Mouse (Mus musculus) intestine, embryonic 14.5 days (tissue): ENCODE measurements around the gene Rrp12. TPM values are rescaled to one million over a fixed set of nuclear protein-coding genes. Genes with fewer than 3 reads are reported as not detected.

ENCODE experiments used
- ATAC-seq: fragments of 200-750 bp; cut with Nextera tagmentation; replicated peaks from 2 replicates; pipeline ENCODE4 v1.8.0; 2017; ENCODE audit warnings: low read depth, moderate number of reproducible peaks, moderate TSS enrichment, moderate library complexity; ENCODE audit not compliant: low FRiP score, low TSS enrichment
- DNase-seq: peaks from one replicate; pipeline ENCODE4 v3.0.0-alpha.2; 2018; ENCODE audit warnings: low spot score
- H3K27ac ChIP-seq: fragments of 300-500 bp; sonication (generic); 2 replicates; pipeline ENCODE4 v1.5.1; 2014; ENCODE audit warnings: low read depth, mild to moderate bottlenecking, control low read depth
- H3K27me3 ChIP-seq: fragments of 300-500 bp; sonication (generic); replicated peaks from 2 replicates; pipeline ENCODE4 v1.6.1; 2014; ENCODE audit warnings: low read length, control low read depth; ENCODE audit not compliant: control insufficient read depth, insufficient read depth
- H3K36me3 ChIP-seq: fragments of 300-500 bp; sonication (generic); 2 replicates; pipeline ENCODE4 v1.6.1; 2014; ENCODE audit warnings: low read length, control low read depth; ENCODE audit not compliant: control insufficient read depth, insufficient read depth
- H3K4me1 ChIP-seq: fragments of 300-500 bp; sonication (generic); replicated peaks from 2 replicates; pipeline ENCODE4 v1.6.1; 2014; ENCODE audit warnings: low read length, control low read depth, mixed read lengths; ENCODE audit not compliant: control insufficient read depth, insufficient read depth
- H3K4me2 ChIP-seq: fragments of 300-500 bp; sonication (generic); 2 replicates; pipeline ENCODE4 v1.6.1; 2014; ENCODE audit warnings: low read length
- H3K4me3 ChIP-seq: fragments of 300-500 bp; sonication (generic); 2 replicates; pipeline ENCODE4 v1.5.1; 2014; ENCODE audit warnings: low read depth, low read length, control low read depth, mixed read lengths
- H3K9ac ChIP-seq: fragments of 300-500 bp; sonication (generic); 2 replicates; pipeline ENCODE4 v1.6.1; 2014; ENCODE audit warnings: mild to moderate bottlenecking, low read length
- H3K9me3 ChIP-seq: fragments of 300-500 bp; sonication (generic); 2 replicates; pipeline ENCODE4 v1.6.1; 2016; ENCODE audit warnings: low read length, control low read depth; ENCODE audit not compliant: control insufficient read depth
- WGBS: fragments of 180-500 bp; shearing (Covaris S2); extraction: QIAGEN DNeasy Blood & Tissue Kit; methylation state at CpG from one replicate; pipeline ENCODE4 v1.1.7; 2014; 5-methylcytosine and 5-hydroxymethylcytosine counted together
- polyA plus RNA-seq: library from polyadenylated mRNA; unstranded; fragments of >200 nt; fragmentation: Nextera tagmentation; extraction: Ambion mirVana; gene quantifications from 2 replicates; pipeline ENCODE4 v1.2.1, GENCODE M21; 2014

The Rrp12 gene
- polyA plus RNA-seq, 1 experiment from 2014 or later: 16.3 TPM

GRCm38 (mm10) chr19:41817325-41817724 is 78.6 kb downstream of the Rrp12 start:
- no peak for ATAC-seq
- no peak overlapping the region for H3K4me2 ChIP-seq
- 47% methylated on average over 10 of the region's 10 CpGs for WGBS

DNA sequence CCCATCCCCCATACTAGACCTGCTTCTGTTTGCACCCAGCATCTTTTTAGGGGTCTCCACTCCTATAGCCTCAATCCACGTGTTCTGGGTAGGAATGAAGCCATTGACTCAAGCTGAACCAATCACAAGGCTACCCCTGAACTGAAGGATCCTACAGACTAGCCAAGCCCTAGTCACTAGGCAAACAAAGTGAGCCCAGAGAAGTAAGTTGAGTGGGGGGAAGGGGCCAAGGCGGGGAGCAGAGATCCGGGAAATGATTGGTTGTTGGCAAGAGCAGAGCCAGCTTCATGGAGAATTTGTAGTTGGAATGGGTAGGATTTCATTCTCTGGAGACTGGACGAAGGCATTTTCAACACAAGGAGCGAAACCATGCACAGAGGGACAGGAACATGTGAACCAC is 79.1 kb downstream of the Rrp12 start:
- no peak for ATAC-seq

More at GRCm38 (mm10) chr19:41817325-41817724, 78.6 kb downstream of the Rrp12 start:
- H3K4me3 ChIP-seq: no peak overlapping the region
- H3K9me3 ChIP-seq: no peaks in the 10 kb centered on the region
- no peak for DNase-seq
- H3K36me3 ChIP-seq: no peaks in the 10 kb centered on the region
- no peaks in the 10 kb centered on the region for H3K27me3 ChIP-seq
- no peak overlapping the region for H3K9ac ChIP-seq
- no peaks in the 10 kb centered on the region for H3K4me1 ChIP-seq
- no peak overlapping the region for H3K27ac ChIP-seq

GRCm38 (mm10) chr19:41816410-41816809 is 79.6 kb downstream of the Rrp12 start:
- Histone ChIP-seq H3K9me3 (no peaks in the 10 kb centered on the region), H3K27me3 (no peaks in the 10 kb centered on the region), H3K36me3 (no peaks in the 10 kb centered on the region), H3K4me2 (no peak overlapping the region), H3K4me3 (no peak overlapping the region), H3K27ac (no peak overlapping the region), H3K4me1 (no peaks in the 10 kb centered on the region), H3K9ac (no peak overlapping the region)
- ATAC-seq (no peak), DNase-seq (no peak)
- 53% methylated on average over 5 of the region's 5 CpGs for WGBS

More for the DNA sequence above, 79.1 kb downstream of the Rrp12 start:
- Histone ChIP-seq H3K4me3 (no peak overlapping the region), H3K36me3 (no peaks in the 10 kb centered on the region), H3K4me2 (no peak overlapping the region), H3K9me3 (no peaks in the 10 kb centered on the region), H3K27ac (no peak overlapping the region), H3K27me3 (no peaks in the 10 kb centered on the region), H3K4me1 (no peaks in the 10 kb centered on the region), H3K9ac (no peak overlapping the region)
- DNase-seq: no peak
- WGBS: 53% methylated on average over 5 of the region's 5 CpGs

GRCm38 (mm10) chr19:41813374-41813773 is 82.6 kb downstream of the Rrp12 start:
- H3K27ac ChIP-seq: no peak overlapping the region
- no peak for DNase-seq
- H3K36me3 ChIP-seq: no peaks in the 10 kb centered on the region
- no peak for ATAC-seq
- no peaks in the 10 kb centered on the region for H3K9me3 ChIP-seq
- WGBS: 87% methylated on average over 4 of the region's 4 CpGs
- H3K4me1 ChIP-seq: no peaks in the 10 kb centered on the region
- no peak overlapping the region for H3K4me2 ChIP-seq
- H3K27me3 ChIP-seq: no peaks in the 10 kb centered on the region
- no peak overlapping the region for H3K4me3 ChIP-seq
- no peak overlapping the region for H3K9ac ChIP-seq

Other genes starting within 250 kb of the Rrp12 start
- gene Slit1, start 152.5 kb downstream of the Rrp12 start, polyA plus RNA-seq: 0.77 and 1.0 TPM in 2 replicates
- gene Arhgap19, start 94.1 kb downstream of the Rrp12 start, polyA plus RNA-seq: 25.5 and 29.0 TPM in 2 replicates
- 13.3 and 15.4 TPM in 2 replicates for gene Frat1, start 66.2 kb downstream of the Rrp12 start, polyA plus RNA-seq
- gene Frat2, start 48.0 kb downstream of the Rrp12 start, polyA plus RNA-seq: 6.4 and 6.5 TPM in 2 replicates
- 819 and 835 TPM in 2 replicates for gene Pgam1, start 15.8 kb upstream of the Rrp12 start, polyA plus RNA-seq
- gene Exosc1, start 37.2 kb upstream of the Rrp12 start, polyA plus RNA-seq: 84.7 and 88.0 TPM in 2 replicates
- gene Zdhhc16, start 37.3 kb upstream of the Rrp12 start, polyA plus RNA-seq: 69.2 and 76.6 TPM in 2 replicates
- 36.3 and 41.0 TPM in 2 replicates for gene Mms19, start 85.0 kb upstream of the Rrp12 start, polyA plus RNA-seq
- gene Ubtd1, start 85.6 kb upstream of the Rrp12 start, polyA plus RNA-seq: 9.1 and 9.9 TPM in 2 replicates
- 0.27 and 0.32 TPM in 2 replicates for gene Ankrd2, start 139.8 kb upstream of the Rrp12 start, polyA plus RNA-seq
- 1.4 and 1.7 TPM in 2 replicates for gene Hoga1, start 149.4 kb upstream of the Rrp12 start, polyA plus RNA-seq
- gene 4933411K16Rik, start 156.1 kb upstream of the Rrp12 start, polyA plus RNA-seq: 0.13 TPM in 1 of 2 replicates, not detected in the other
- 24.2 and 26.7 TPM in 2 replicates for gene Morn4, start 190.2 kb upstream of the Rrp12 start, polyA plus RNA-seq
- 23.5 and 32.0 TPM in 2 replicates for gene Pi4k2a, start 194.3 kb upstream of the Rrp12 start, polyA plus RNA-seq
- gene Avpi1, start 232.9 kb upstream of the Rrp12 start, polyA plus RNA-seq: 33.6 and 35.2 TPM in 2 replicates